Mouse (Mus musculus): ENCODE results near the gene Tbx2. TPM values are rescaled to one million over a fixed set of nuclear protein-coding genes. Genes with fewer than 3 reads are reported as not detected.
A peak's percentile ranks its signal among the peaks of the same experiment; 100 is the strongest.

The Tbx2 gene
- polyA plus RNA-seq, 1 experiment from 2014 or later = 1.7 TPM

DNA sequence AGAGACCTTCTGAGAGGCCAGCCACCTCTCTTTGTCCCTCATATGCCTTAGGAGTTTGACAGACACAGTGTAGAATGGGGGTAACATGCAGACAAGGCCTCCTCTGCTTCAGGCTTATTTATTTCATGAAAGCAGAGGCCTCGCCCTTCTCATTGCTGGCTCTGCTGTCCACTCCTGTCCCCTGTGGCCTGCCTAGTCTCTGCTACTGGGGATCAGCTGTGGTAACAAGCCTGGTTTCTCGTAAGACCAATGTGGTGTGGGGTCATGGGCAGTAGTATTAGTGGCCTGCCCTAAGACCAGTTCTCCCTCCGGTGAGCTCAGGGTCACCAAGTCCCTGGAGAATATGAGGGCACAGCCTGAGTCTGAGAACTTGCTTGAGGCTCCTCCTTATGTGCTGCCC is 11.4 kb upstream of the Tbx2 start:
- H3K9ac ChIP-seq (ENCODE audit: low read depth, low read length) = no peak overlapping the region
- no peak for ATAC-seq
- peaks cover 9% of the 10 kb centered on the region for H3K4me1 ChIP-seq (ENCODE audit: control insufficient read depth, insufficient read depth, low read length)
- no peak overlapping the region for H3K4me2 ChIP-seq (ENCODE audit: low read depth, low read length)
- H3K27me3 ChIP-seq (replicated peaks; ENCODE audit: control insufficient read depth, insufficient read depth, low read length) = no peaks in the 10 kb centered on the region
- H3K9me3 ChIP-seq (ENCODE audit: control insufficient read depth, low read length) = no peaks in the 10 kb centered on the region
- WGBS = 87% methylated on average over 3 of the region's 3 CpGs
- no peak overlapping the region for H3K27ac ChIP-seq (ENCODE audit: low read length)
- no peaks in the 10 kb centered on the region for H3K36me3 ChIP-seq (ENCODE audit: control insufficient read depth, insufficient read depth, low read length)
- H3K4me3 ChIP-seq (ENCODE audit: low read length) = no peak overlapping the region

DNA sequence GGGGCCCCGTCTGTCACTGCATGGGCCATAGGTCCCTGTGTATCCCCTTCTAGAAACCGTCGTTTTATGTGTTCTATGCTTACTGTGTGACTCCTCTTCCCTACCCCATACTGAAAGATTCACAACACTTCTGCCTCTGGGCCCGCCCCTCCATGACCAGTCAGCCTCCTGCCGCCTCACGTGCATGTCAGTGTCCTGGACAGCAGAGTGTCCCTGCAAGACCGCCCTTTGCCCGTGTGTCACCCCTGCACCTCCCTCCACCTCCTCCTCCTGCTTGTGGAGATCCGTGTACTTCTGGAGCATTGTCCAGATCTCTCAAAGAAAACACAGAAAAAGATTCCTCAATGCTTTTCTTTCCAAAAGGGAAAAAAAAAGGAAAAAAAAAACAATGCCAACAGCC is 10.7 kb upstream of the Tbx2 start:
- Histone ChIP-seq H3K27ac (ENCODE audit: low read length) (no peak overlapping the region), H3K4me3 (ENCODE audit: low read length) (no peak overlapping the region), H3K9me3 (ENCODE audit: control insufficient read depth, low read length) (no peaks in the 10 kb centered on the region), H3K9ac (ENCODE audit: low read depth, low read length) (no peak overlapping the region), H3K4me1 (ENCODE audit: control insufficient read depth, insufficient read depth, low read length) (peaks cover 10% of the 10 kb centered on the region), H3K4me2 (ENCODE audit: low read depth, low read length) (no peak overlapping the region), H3K27me3 (replicated peaks; ENCODE audit: control insufficient read depth, insufficient read depth, low read length) (no peaks in the 10 kb centered on the region; the same call in 1 of the 2 replicates), H3K36me3 (ENCODE audit: control insufficient read depth, insufficient read depth, low read length) (no peaks in the 10 kb centered on the region)
- ATAC-seq = no peak
- WGBS = 78% methylated on average over 9 of the region's 9 CpGs

- Histone ChIP-seq H3K36me3 (ENCODE audit: control insufficient read depth, insufficient read depth, low read length) (no peaks in the 10 kb centered on the region), H3K9ac (ENCODE audit: low read depth, low read length) (no peak overlapping the region), H3K4me1 (ENCODE audit: control insufficient read depth, insufficient read depth, low read length) (peaks cover 17% of the 10 kb centered on the region), H3K9me3 (ENCODE audit: control insufficient read depth, low read length) (no peaks in the 10 kb centered on the region), H3K4me2 (ENCODE audit: low read depth, low read length) (no peak overlapping the region), H3K27ac (ENCODE audit: low read length) (no peak overlapping the region), H3K4me3 (ENCODE audit: low read length) (no peak overlapping the region), H3K27me3 (replicated peaks; ENCODE audit: control insufficient read depth, insufficient read depth, low read length) (no peaks in the 10 kb centered on the region; the same call in 1 of the 2 replicates)
- 9% methylated on average over 6 of the region's 6 CpGs for WGBS
- ATAC-seq = peak; percentile 48; the same call in 1 of the 2 replicates
Measured at GRCm38 (mm10) chr11:85823181-85823580, 9.2 kb upstream of the Tbx2 start.

GRCm38 (mm10) chr11:85823794-85824193 is 8.6 kb upstream of the Tbx2 start:
- Histone ChIP-seq H3K4me1 (ENCODE audit: control insufficient read depth, insufficient read depth, low read length) (peaks cover 11% of the 10 kb centered on the region), H3K4me2 (ENCODE audit: low read depth, low read length) (no peak overlapping the region), H3K9ac (ENCODE audit: low read depth, low read length) (no peak overlapping the region), H3K9me3 (ENCODE audit: control insufficient read depth, low read length) (no peaks in the 10 kb centered on the region), H3K27ac (ENCODE audit: low read length) (no peak overlapping the region), H3K27me3 (replicated peaks; ENCODE audit: control insufficient read depth, insufficient read depth, low read length) (peaks cover 5% of the 10 kb centered on the region), H3K4me3 (ENCODE audit: low read length) (no peak overlapping the region), H3K36me3 (ENCODE audit: control insufficient read depth, insufficient read depth, low read length) (no peaks in the 10 kb centered on the region)
- 97% methylated on average over 4 of the region's 4 CpGs for WGBS
- no peak for ATAC-seq

GRCm38 (mm10) chr11:85825031-85825430 is 7.3 kb upstream of the Tbx2 start:
- WGBS = 78% methylated on average over 10 of the region's 10 CpGs
- peaks cover 15% of the 10 kb centered on the region for H3K4me1 ChIP-seq (ENCODE audit: control insufficient read depth, insufficient read depth, low read length)
- H3K4me3 ChIP-seq (ENCODE audit: low read length) = no peak overlapping the region
- peaks cover 15% of the 10 kb centered on the region for H3K27me3 ChIP-seq (replicated peaks; ENCODE audit: control insufficient read depth, insufficient read depth, low read length)
- no peaks in the 10 kb centered on the region for H3K9me3 ChIP-seq (ENCODE audit: control insufficient read depth, low read length)
- H3K27ac ChIP-seq (ENCODE audit: low read length) = no peak overlapping the region
- no peak overlapping the region for H3K9ac ChIP-seq (ENCODE audit: low read depth, low read length)
- no peak overlapping the region for H3K4me2 ChIP-seq (ENCODE audit: low read depth, low read length)
- ATAC-seq = no peak
- H3K36me3 ChIP-seq (ENCODE audit: control insufficient read depth, insufficient read depth, low read length) = no peaks in the 10 kb centered on the region

DNA sequence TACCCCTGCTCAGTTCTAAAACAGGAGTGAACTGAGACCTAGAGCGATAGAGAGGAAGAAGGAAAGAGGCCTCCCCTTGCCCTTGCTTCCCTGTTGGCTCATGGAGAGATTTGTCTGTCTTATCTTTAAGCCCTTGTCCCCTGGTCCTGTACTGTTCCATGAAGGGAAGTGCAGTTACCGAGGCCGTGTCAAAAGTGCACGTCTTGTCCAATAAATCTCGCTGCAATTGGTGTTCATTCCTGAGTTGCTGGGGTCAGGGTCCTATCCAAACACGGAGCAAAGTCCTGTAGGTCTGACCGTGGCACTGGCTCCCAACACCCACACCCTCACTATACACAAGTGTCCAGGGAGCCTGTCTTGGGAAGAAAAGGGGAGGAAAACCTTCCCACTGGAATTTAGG is 6.5 kb upstream of the Tbx2 start:
- peak; percentile 29; the same call in 1 of the 2 replicates for ATAC-seq
- Histone ChIP-seq H3K36me3 (ENCODE audit: control insufficient read depth, insufficient read depth, low read length) (no peaks in the 10 kb centered on the region), H3K27ac (ENCODE audit: low read length) (no peak overlapping the region), H3K9me3 (ENCODE audit: control insufficient read depth, low read length) (no peaks in the 10 kb centered on the region), H3K4me3 (ENCODE audit: low read length) (no peak overlapping the region), H3K4me2 (ENCODE audit: low read depth, low read length) (no peak overlapping the region), H3K27me3 (replicated peaks; ENCODE audit: control insufficient read depth, insufficient read depth, low read length) (peaks cover 22% of the 10 kb centered on the region), H3K4me1 (ENCODE audit: control insufficient read depth, insufficient read depth, low read length) (peaks cover 18% of the 10 kb centered on the region), H3K9ac (ENCODE audit: low read depth, low read length) (no peak overlapping the region)
- WGBS = 52% methylated on average over 7 of the region's 7 CpGs

DNA sequence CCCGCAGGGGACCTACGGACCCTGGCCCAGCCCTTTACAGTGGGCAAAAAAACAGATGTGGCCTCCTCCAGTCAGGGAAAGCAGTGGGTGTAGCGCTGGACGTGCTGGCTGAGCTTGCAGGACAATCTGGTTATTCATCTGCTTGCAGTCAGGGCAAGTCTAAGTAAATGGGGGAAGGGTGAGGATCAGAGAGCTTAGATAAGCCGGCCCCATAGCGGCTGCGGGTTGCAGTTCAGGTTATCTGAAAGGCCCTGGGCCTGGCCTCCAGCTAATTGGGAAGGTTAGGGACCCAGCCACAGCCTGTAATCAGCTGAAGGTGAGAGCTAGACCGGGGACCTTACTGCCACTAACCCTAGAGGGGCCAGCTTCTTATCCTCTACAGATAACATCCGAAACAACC is 5.0 kb upstream of the Tbx2 start:
- Histone ChIP-seq H3K27me3 (replicated peaks; ENCODE audit: control insufficient read depth, insufficient read depth, low read length) (peaks cover 32% of the 10 kb centered on the region), H3K4me3 (ENCODE audit: low read length) (no peak overlapping the region), H3K36me3 (ENCODE audit: control insufficient read depth, insufficient read depth, low read length) (no peaks in the 10 kb centered on the region), H3K9me3 (ENCODE audit: control insufficient read depth, low read length) (no peaks in the 10 kb centered on the region), H3K27ac (ENCODE audit: low read length) (no peak overlapping the region), H3K4me1 (ENCODE audit: control insufficient read depth, insufficient read depth, low read length) (peaks cover 24% of the 10 kb centered on the region), H3K9ac (ENCODE audit: low read depth, low read length) (no peak overlapping the region), H3K4me2 (ENCODE audit: low read depth, low read length) (no peak overlapping the region)
- 29% methylated on average over 9 of the region's 9 CpGs for WGBS
- ATAC-seq = peak; percentile 33

DNA sequence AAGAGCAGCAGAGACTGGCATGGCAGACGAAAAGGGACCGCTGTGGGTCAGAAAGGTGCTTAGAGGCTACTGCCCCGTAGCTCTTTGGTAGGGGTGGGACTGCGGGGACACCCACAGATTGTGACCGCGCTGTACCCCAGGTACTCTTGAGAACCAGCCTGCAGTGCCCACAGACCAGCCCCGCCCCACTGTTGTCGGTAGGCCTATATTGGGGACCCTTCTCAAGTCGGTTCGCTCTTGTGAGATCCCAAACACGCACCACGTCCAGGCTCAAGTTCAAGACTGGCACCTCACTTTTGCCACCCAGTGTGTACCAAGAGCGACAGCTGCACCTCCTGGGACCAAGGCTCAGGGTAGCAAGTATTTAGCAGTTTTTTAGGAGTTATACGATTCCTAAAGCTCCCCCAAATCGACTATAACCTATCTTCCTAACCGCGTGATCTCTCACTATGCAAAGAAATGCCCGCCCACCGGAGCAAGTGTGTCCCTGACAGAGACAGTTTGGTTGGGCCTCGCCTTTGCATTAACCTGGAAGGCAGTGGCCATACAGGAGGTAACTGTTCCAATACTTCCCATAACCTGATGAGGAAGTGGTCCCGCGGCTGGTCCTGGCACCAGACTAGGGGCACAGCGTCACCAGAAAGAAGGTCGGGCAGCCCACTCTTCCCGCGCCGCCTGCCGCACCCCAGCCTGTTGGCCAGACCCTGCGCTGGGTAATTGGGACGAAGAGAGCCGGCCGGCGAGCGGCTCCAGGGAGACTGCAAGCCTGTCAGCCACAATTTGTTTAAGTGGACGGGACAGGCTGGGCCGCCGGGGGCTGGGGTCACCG is 3.4 kb upstream of the Tbx2 start:
- Histone ChIP-seq H3K4me1 (ENCODE audit: control insufficient read depth, insufficient read depth, low read length) (peaks cover 30% of the 10 kb centered on the region), H3K27me3 (replicated peaks; ENCODE audit: control insufficient read depth, insufficient read depth, low read length) (peaks cover 42% of the 10 kb centered on the region), H3K4me2 (ENCODE audit: low read depth, low read length) (peak overlapping the region; percentile 34; the same call in 1 of the 2 replicates), H3K27ac (ENCODE audit: low read length) (no peak overlapping the region), H3K4me3 (ENCODE audit: low read length) (peak overlapping the region; percentile 17; the same call in 1 of the 2 replicates), H3K9ac (ENCODE audit: low read depth, low read length) (peak overlapping the region; percentile 52), H3K9me3 (ENCODE audit: control insufficient read depth, low read length) (no peaks in the 10 kb centered on the region), H3K36me3 (ENCODE audit: control insufficient read depth, insufficient read depth, low read length) (no peaks in the 10 kb centered on the region)
- WGBS = 33% methylated on average over 38 of the region's 38 CpGs
- ATAC-seq = no peak

- peaks cover 49% of the 10 kb centered on the region for H3K27me3 ChIP-seq (replicated peaks; ENCODE audit: control insufficient read depth, insufficient read depth, low read length)
- peak overlapping the region; percentile 34 for H3K4me3 ChIP-seq (ENCODE audit: low read length)
- peak overlapping the region; percentile 57; the same call in 1 of the 2 replicates for H3K27ac ChIP-seq (ENCODE audit: low read length)
- no peak for ATAC-seq
- H3K4me1 ChIP-seq (ENCODE audit: control insufficient read depth, insufficient read depth, low read length) = peaks cover 30% of the 10 kb centered on the region
- H3K4me2 ChIP-seq (ENCODE audit: low read depth, low read length) = peak overlapping the region; percentile 56
- no peaks in the 10 kb centered on the region for H3K9me3 ChIP-seq (ENCODE audit: control insufficient read depth, low read length)
- peak overlapping the region; percentile 57 for H3K9ac ChIP-seq (ENCODE audit: low read depth, low read length)
- 9% methylated on average over 61 of the region's 61 CpGs for whole genome bisulfite sequencing
- H3K36me3 ChIP-seq (ENCODE audit: control insufficient read depth, insufficient read depth, low read length) = no peaks in the 10 kb centered on the region
Measured at GRCm38 (mm10) chr11:85829520-85830440, 2.6 kb upstream of the Tbx2 start.

All from intestine, embryonic 16.5 days (tissue).